Mouse (Mus musculus) ES-E14 (cell line): ENCODE results near the gene Sh3yl1. TPM values are rescaled to one million over a fixed set of nuclear protein-coding genes. Genes with fewer than 3 reads are reported as not detected.

Experiments used
- DNase-seq: peaks from one replicate; pipeline ENCODE4 v3.0.0-alpha.2; 2013; ENCODE audit warnings: low read depth, low spot score
- H3K27ac ChIP-seq: 2 replicates; pipeline ENCODE4 v1.5.1; 2012; ENCODE audit warnings: low read depth, mild to moderate bottlenecking, low read length, moderate library complexity, mixed read lengths; ENCODE audit not compliant: poor library complexity, insufficient read depth, severe bottlenecking
- H3K36me3 ChIP-seq: 2 replicates; pipeline ENCODE4 v1.6.1; 2012; ENCODE audit warnings: mild to moderate bottlenecking, low read length, moderate library complexity, mixed read lengths; ENCODE audit not compliant: control insufficient read depth, poor library complexity, insufficient read depth, severe bottlenecking
- H3K4me1 ChIP-seq, 2 experiments: fragments of 150-350 bp in 1 of 2; sonication (generic) in 1 of 2; 2 replicates each; pipeline ENCODE4 v1.6.1; 2012; ENCODE audit warnings: low read length in 2 of 2, mild to moderate bottlenecking in 1 of 2, mixed read lengths in 1 of 2; ENCODE audit not compliant: control insufficient read depth in 2 of 2, insufficient read depth in 2 of 2, poor library complexity in 1 of 2
- H3K4me3 ChIP-seq, 2 experiments: fragments of 150-350 bp in 1 of 2; sonication (generic) in 1 of 2; 2 replicates each; pipeline ENCODE4 v1.5.1; 2012; ENCODE audit warnings: low read length in 2 of 2, low read depth in 1 of 2, mild to moderate bottlenecking in 1 of 2, mixed read lengths in 1 of 2; ENCODE audit not compliant: insufficient read depth in 1 of 2, poor library complexity in 1 of 2, severe bottlenecking in 1 of 2
- H3K9ac ChIP-seq: 2 replicates; pipeline ENCODE4 v1.6.1; 2012; ENCODE audit warnings: low read depth, mild to moderate bottlenecking, low read length, mixed read lengths; ENCODE audit not compliant: poor library complexity, insufficient read depth, severe bottlenecking
- H3K9me3 ChIP-seq: fragments of 150-350 bp; sonication (generic); 2 replicates; pipeline ENCODE4 v1.6.1; 2012; ENCODE audit warnings: low read depth, mild to moderate bottlenecking, low read length; ENCODE audit not compliant: control insufficient read depth, insufficient read depth
- CHD2 ChIP-seq: IDR thresholded peaks from 2 replicates; pipeline ENCODE4 v1.6.1; 2014; ENCODE audit warnings: mild to moderate bottlenecking, low read depth, low read length, inconsistent platforms
- HCFC1 ChIP-seq: IDR thresholded peaks from 2 replicates; pipeline ENCODE4 v1.6.1; 2012; ENCODE audit warnings: low read length, inconsistent platforms, borderline replicate concordance; ENCODE audit not compliant: insufficient read depth
- MAFK ChIP-seq: IDR thresholded peaks from 2 replicates; pipeline ENCODE4 v1.6.1; 2014; ENCODE audit warnings: mild to moderate bottlenecking, low read depth, low read length, inconsistent platforms; ENCODE audit not compliant: insufficient read depth
- ZC3H11A ChIP-seq: IDR thresholded peaks from 2 replicates; pipeline ENCODE4 v1.6.1; 2012; ENCODE audit warnings: low read depth, mild to moderate bottlenecking, inconsistent platforms, low read length, borderline replicate concordance
- ZNF384 ChIP-seq: IDR thresholded peaks from 2 replicates; pipeline ENCODE4 v1.6.1; 2012; ENCODE audit warnings: low read depth, low read length, inconsistent platforms
- in situ Hi-C, 2 experiments: fragments of 600-800 bp; cut with MboI; formaldehyde crosslinking; loops; one replicate each; pipeline ENCODE4 v1.15.1; 2025; ENCODE audit warnings: low sequenced_read_pairs in 2 of 2, inconsistent platforms in 1 of 2; ENCODE audit not compliant: unreplicated experiment in 2 of 2
- total RNA-seq: library from RNA; depleted of rRNA; stranded (reverse); fragments of 300-350 nt; gene quantifications from 2 replicates; pipeline ENCODE4 v1.2.3, GENCODE M21; 2012; rRNA removed

Sh3yl1 gene
- 2.6 and 4.2 TPM in 2 replicates for total RNA-seq

DNA sequence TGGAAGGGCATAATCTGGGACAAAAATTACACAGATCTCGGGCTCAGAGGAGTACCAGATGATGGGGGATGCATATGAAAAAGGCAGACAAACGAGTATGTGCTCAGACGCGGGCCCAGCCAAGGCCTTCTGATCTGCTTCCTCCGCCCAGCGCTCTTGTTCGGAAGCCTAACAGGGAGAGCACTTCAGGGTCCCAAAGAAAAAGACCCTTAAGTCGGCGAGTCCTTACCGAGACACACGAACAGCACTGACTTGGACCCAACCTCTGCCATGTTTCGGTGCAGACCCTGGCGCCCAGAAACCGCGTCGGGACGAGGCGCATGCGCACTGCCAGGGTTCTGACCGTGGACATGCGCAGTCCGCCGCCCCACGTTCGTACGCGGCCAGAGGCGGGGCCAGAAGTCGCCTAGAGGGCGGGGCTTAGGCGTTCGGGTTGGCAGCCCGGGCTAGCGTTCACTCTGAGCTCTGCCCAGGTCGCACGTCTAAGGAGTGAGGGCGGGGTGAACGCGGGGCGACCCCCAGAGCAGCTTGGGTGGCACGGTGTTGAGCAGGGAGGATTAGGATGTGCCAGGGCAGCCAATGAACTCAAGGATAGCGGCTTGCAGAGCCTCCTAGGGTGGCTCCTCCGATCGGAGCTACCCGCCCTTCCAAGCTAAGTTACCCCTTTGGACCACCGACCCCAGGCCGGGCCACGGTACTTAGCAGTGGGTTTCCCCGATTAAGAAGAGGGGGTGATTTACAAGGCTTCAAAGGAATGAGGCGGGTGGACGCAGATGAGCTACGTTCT is at the start of gene Sh3yl1, which contains the start of gene Acp1:
Gene Sh3yl1, plus strand, starts transcription at position 408 of the 787 bp plus-strand sequence.
Gene Acp1, minus strand, starts transcription at position 329 of the 787 bp plus-strand sequence.
- Histone ChIP-seq H3K36me3 (no peaks in the 10 kb centered on the region), H3K27ac (no peak within 1 kb of the TSS), H3K9ac (peak within 1 kb of the TSS; percentile 94), H3K4me1 (no peaks in the 10 kb centered on the region), H3K9me3 (no peaks in the 10 kb centered on the region), H3K4me3 (peak within 1 kb of the TSS; percentile 77 to 97)
- in situ Hi-C loops: no loop called here
- TF ChIP-seq ZC3H11A: no peak
- TF ChIP-seq MAFK: no peak
- TF ChIP-seq ZNF384: no peak
- TF ChIP-seq CHD2: no peak
- peak; percentile 41; the same call in 1 of the 2 replicates for TF ChIP-seq HCFC1
- peak; percentile 77 for DNase-seq

DNA sequence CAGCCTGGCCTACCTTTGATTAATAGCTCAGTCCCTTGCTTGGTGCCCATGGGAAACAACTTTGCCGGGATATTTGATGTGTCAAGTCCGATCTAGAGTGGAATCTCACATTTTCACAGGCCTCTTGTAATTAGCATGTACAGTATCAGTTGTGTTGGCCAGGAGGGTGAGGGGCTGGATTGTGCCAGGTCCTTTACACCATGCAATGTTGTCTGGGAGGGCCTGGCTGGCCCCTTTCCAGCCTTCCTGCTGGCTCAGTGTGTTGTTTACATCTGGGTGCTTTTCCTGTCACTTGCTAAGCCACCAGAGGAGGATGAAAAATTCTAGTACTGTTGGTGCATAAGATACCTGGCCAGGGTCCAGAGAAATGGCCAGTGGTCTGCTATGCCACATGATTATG is 47.1 kb upstream of the Sh3yl1 start:
- Histone ChIP-seq H3K9ac (no peak overlapping the region), H3K4me1 (no peaks in the 10 kb centered on the region), H3K4me3 (no peak overlapping the region), H3K9me3 (no peaks in the 10 kb centered on the region), H3K27ac (no peak overlapping the region), H3K36me3 (no peaks in the 10 kb centered on the region)
- no peak for DNase-seq
- in situ Hi-C loops: no loop called here
- TF ChIP-seq MAFK (no peak), ZNF384 (no peak), HCFC1 (no peak), CHD2 (no peak), ZC3H11A (no peak)

DNA sequence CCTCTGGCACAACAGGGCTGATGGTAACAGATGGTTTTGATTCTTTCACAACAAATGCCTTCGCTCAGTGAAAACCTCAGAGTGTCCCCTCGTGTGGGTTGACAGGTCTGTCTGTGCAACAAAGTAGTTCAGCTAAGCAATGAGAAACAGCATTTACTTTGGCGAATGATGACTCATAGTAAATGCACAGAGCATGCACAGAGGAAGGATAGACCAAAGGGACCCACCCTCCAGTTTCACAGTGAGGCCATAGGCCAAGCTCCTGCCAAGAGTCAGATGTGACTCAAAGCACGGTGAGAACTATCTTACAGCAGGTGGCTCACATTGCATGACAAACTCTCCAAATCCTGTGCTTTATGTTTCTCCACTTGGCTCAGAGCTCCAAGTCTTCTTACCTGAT is 45.7 kb upstream of the Sh3yl1 start:
- in situ Hi-C loops: no loop called here
- Histone ChIP-seq H3K9ac (no peak overlapping the region), H3K4me1 (no peaks in the 10 kb centered on the region), H3K27ac (no peak overlapping the region), H3K4me3 (no peak overlapping the region), H3K9me3 (no peaks in the 10 kb centered on the region), H3K36me3 (no peaks in the 10 kb centered on the region)
- DNase-seq: no peak
- TF ChIP-seq ZC3H11A (no peak), HCFC1 (no peak), MAFK (no peak), ZNF384 (no peak), CHD2 (no peak)

DNA sequence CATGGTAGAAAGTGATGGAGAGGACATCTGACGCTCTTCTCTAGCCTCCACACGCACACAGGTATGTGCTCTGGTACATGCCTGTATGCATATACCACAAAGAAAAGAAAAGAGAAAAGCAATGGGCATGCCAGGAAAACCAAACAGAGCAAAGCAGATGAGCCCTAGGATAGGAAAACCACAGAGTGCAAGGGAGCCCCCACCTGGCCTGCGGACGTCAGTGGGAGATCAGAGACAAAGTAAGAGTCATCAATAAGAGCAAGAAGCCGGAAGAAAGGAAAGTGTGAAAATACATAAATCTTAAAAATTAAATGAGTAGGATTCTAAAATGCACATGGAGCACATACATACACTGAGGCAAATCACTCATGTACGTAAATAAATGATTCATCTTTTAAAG is 32.0 kb upstream of the Sh3yl1 start:
- TF ChIP-seq ZC3H11A (no peak), MAFK (no peak), CHD2 (no peak), HCFC1 (no peak), ZNF384 (no peak)
- no peak overlapping the region for H3K27ac ChIP-seq
- no peak for DNase-seq
- no peak overlapping the region for H3K9ac ChIP-seq
- H3K9me3 ChIP-seq: no peaks in the 10 kb centered on the region
- in situ Hi-C loops: no loop called here
- no peaks in the 10 kb centered on the region for H3K4me1 ChIP-seq
- H3K4me3 ChIP-seq: no peak overlapping the region
- no peaks in the 10 kb centered on the region for H3K36me3 ChIP-seq

DNA sequence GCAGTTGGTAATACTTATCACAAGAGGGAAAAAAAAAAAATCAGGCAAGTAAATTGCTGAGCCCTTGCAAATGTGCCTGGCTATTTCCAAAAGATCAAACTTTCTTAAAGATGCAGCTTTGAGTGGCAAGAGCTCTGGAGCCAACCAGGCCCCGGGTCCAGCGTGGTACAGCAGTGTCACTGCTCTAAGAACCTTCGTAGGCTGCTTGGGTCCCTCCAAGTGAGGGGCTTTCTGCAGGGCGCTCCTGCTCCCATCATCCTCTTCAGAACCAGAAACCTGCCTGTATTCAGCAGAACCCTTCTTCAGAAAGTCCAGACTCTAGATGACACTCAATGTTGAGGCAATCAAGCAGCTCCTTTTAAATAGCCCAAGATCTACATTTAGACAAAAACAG is 27.9 kb upstream of the Sh3yl1 start:
- Histone ChIP-seq H3K4me3 (peak overlapping the region; percentile 64 to 72; a peak in 2 of 4 replicates), H3K27ac (no peak overlapping the region), H3K4me1 (peaks cover 0 to 3% of the 10 kb centered on the region in 2 experiments; a peak in 1 of 4 replicates), H3K36me3 (no peaks in the 10 kb centered on the region), H3K9ac (no peak overlapping the region), H3K9me3 (no peaks in the 10 kb centered on the region)
- DNase-seq: no peak
- no peak for TF ChIP-seq MAFK
- no peak for TF ChIP-seq HCFC1
- TF ChIP-seq ZNF384: no peak
- in situ Hi-C loops: loop anchor here in 1 of 2 experiments (5.0 kb wide), 1 partner anchor 286 kb away; no protein-coding TSS in a partner anchor
